Mouse (Mus musculus): ENCODE data around the gene Naa38. TPM values are rescaled to one million over a fixed set of nuclear protein-coding genes. Genes with fewer than 3 reads are reported as not detected.

The Naa38 gene
- polyA plus RNA-seq, 1 experiment from 2014 or later = 142 TPM

- Histone ChIP-seq H3K27ac (ENCODE audit: low read depth, low read length) (no peak overlapping the region), H3K27me3 (replicated peaks; ENCODE audit: control insufficient read depth, insufficient read depth, low read length) (0 out of 2 replicates have a peak, but pooled peaks cover 4% of the 10 kb centered on the region), H3K9me3 (replicated peaks; ENCODE audit: control insufficient read depth, low read length) (no peaks in the 10 kb centered on the region), H3K4me3 (ENCODE audit: low read depth, low read length) (peak overlapping the region; percentile 55; the same call in 1 of the 2 replicates), H3K4me1 (ENCODE audit: control insufficient read depth, insufficient read depth, low read length) (peaks cover 11% of the 10 kb centered on the region), H3K4me2 (ENCODE audit: low read length) (peak overlapping the region; percentile 57), H3K9ac (ENCODE audit: low read length) (peak overlapping the region; percentile 73), H3K36me3 (ENCODE audit: control insufficient read depth, insufficient read depth, low read length) (peaks cover 37% of the 10 kb centered on the region)
- DNase-seq (ENCODE audit: low spot score) (no peak), ATAC-seq (no peak)
- WGBS = 31% methylated on average over 11 of the region's 11 CpGs
Observed at GRCm38 (mm10) chr11:69396772-69397171, 1.5 kb downstream of the Naa38 start.

DNA sequence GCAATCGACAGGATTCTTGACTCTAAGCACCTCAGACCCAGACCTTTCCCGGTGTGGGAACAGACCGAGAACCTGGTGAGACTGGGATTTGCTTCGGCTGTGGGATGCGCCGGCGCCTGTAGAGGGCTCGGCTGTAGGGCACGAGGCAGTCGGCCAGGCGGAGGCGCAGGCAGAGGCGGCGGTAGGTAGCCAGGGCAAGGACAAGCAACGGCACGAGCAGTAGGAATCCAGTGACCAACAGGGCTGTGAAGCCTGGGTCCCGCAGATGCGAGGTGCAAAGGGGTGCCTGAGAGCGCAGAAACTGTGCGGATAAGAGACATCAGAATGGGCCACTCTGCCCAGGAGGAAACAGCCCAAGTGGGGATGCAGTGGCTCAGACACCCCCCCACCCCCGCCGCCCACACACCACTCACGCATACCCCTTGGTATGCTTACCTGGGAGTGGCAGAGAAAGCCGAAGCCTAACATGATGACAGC is 2.3 kb downstream of the Naa38 start:
- Histone ChIP-seq H3K4me1 (ENCODE audit: control insufficient read depth, insufficient read depth, low read length) (peaks cover 11% of the 10 kb centered on the region), H3K27me3 (replicated peaks; ENCODE audit: control insufficient read depth, insufficient read depth, low read length) (0 out of 2 replicates have a peak, but pooled peaks cover 4% of the 10 kb centered on the region), H3K4me2 (ENCODE audit: low read length) (0 out of 2 replicates have a peak overlapping the region, but pooled peaks have one; percentile 19), H3K27ac (ENCODE audit: low read depth, low read length) (no peak overlapping the region), H3K36me3 (ENCODE audit: control insufficient read depth, insufficient read depth, low read length) (peaks cover 45% of the 10 kb centered on the region), H3K9me3 (replicated peaks; ENCODE audit: control insufficient read depth, low read length) (no peaks in the 10 kb centered on the region), H3K4me3 (ENCODE audit: low read depth, low read length) (0 out of 2 replicates have a peak overlapping the region, but pooled peaks have one; percentile 15), H3K9ac (ENCODE audit: low read length) (peak overlapping the region; percentile 49)
- 8% methylated on average over 24 of the region's 24 CpGs for WGBS
- no peak for DNase-seq (ENCODE audit: low spot score)
- ATAC-seq = no peak

GRCm38 (mm10) chr11:69398059-69398458 is 2.8 kb downstream of the Naa38 start, which contains the start of gene Tmem88:
Tmem88 (minus strand) TSS chr11:69398234.
- Histone ChIP-seq H3K9me3 (replicated peaks; ENCODE audit: control insufficient read depth, low read length) (no peaks in the 10 kb centered on the region), H3K4me1 (ENCODE audit: control insufficient read depth, insufficient read depth, low read length) (peaks cover 11% of the 10 kb centered on the region), H3K4me3 (ENCODE audit: low read depth, low read length) (0 out of 2 replicates have a peak within 1 kb of the TSS, but pooled peaks have one; percentile 15), H3K27ac (ENCODE audit: low read depth, low read length) (no peak within 1 kb of the TSS), H3K36me3 (ENCODE audit: control insufficient read depth, insufficient read depth, low read length) (peaks cover 50% of the 10 kb centered on the region), H3K9ac (ENCODE audit: low read length) (peak within 1 kb of the TSS; percentile 49), H3K4me2 (ENCODE audit: low read length) (0 out of 2 replicates have a peak within 1 kb of the TSS, but pooled peaks have one; percentile 19), H3K27me3 (replicated peaks; ENCODE audit: control insufficient read depth, insufficient read depth, low read length) (0 out of 2 replicates have a peak, but pooled peaks cover 4% of the 10 kb centered on the region)
- ATAC-seq (no peak), DNase-seq (ENCODE audit: low spot score) (no peak)
- whole genome bisulfite sequencing = 8% methylated on average over 16 of the region's 16 CpGs

GRCm38 (mm10) chr11:69398486-69399200 is 3.4 kb downstream of the Naa38 start:
- H3K4me2 ChIP-seq (ENCODE audit: low read length) = no peak overlapping the region
- no peak overlapping the region for H3K27ac ChIP-seq (ENCODE audit: low read depth, low read length)
- 23% methylated on average over 21 of the region's 21 CpGs for WGBS
- ATAC-seq (no peak), DNase-seq (ENCODE audit: low spot score) (no peak)
- H3K4me3 ChIP-seq (ENCODE audit: low read depth, low read length) = no peak overlapping the region
- H3K9ac ChIP-seq (ENCODE audit: low read length) = no peak overlapping the region
- peaks cover 11% of the 10 kb centered on the region for H3K4me1 ChIP-seq (ENCODE audit: control insufficient read depth, insufficient read depth, low read length)
- peaks cover 56% of the 10 kb centered on the region for H3K36me3 ChIP-seq (ENCODE audit: control insufficient read depth, insufficient read depth, low read length)
- 0 out of 2 replicates have a peak, but pooled peaks cover 4% of the 10 kb centered on the region for H3K27me3 ChIP-seq (replicated peaks; ENCODE audit: control insufficient read depth, insufficient read depth, low read length)
- no peaks in the 10 kb centered on the region for H3K9me3 ChIP-seq (replicated peaks; ENCODE audit: control insufficient read depth, low read length)

GRCm38 (mm10) chr11:69399201-69400082 is 4.2 kb downstream of the Naa38 start:
- Histone ChIP-seq H3K36me3 (ENCODE audit: control insufficient read depth, insufficient read depth, low read length) (peaks cover 64% of the 10 kb centered on the region), H3K4me2 (ENCODE audit: low read length) (0 out of 2 replicates have a peak overlapping the region, but pooled peaks have one; percentile 9), H3K27ac (ENCODE audit: low read depth, low read length) (no peak overlapping the region), H3K4me1 (ENCODE audit: control insufficient read depth, insufficient read depth, low read length) (peaks cover 8% of the 10 kb centered on the region; the same call in 1 of the 2 replicates), H3K9ac (ENCODE audit: low read length) (peak overlapping the region; percentile 8; the same call in 1 of the 2 replicates), H3K27me3 (replicated peaks; ENCODE audit: control insufficient read depth, insufficient read depth, low read length) (0 out of 2 replicates have a peak, but pooled peaks cover 4% of the 10 kb centered on the region), H3K9me3 (replicated peaks; ENCODE audit: control insufficient read depth, low read length) (no peaks in the 10 kb centered on the region), H3K4me3 (ENCODE audit: low read depth, low read length) (no peak overlapping the region)
- ATAC-seq (no peak), DNase-seq (ENCODE audit: low spot score) (no peak)
- WGBS = 18% methylated on average over 59 of the region's 66 CpGs

DNA sequence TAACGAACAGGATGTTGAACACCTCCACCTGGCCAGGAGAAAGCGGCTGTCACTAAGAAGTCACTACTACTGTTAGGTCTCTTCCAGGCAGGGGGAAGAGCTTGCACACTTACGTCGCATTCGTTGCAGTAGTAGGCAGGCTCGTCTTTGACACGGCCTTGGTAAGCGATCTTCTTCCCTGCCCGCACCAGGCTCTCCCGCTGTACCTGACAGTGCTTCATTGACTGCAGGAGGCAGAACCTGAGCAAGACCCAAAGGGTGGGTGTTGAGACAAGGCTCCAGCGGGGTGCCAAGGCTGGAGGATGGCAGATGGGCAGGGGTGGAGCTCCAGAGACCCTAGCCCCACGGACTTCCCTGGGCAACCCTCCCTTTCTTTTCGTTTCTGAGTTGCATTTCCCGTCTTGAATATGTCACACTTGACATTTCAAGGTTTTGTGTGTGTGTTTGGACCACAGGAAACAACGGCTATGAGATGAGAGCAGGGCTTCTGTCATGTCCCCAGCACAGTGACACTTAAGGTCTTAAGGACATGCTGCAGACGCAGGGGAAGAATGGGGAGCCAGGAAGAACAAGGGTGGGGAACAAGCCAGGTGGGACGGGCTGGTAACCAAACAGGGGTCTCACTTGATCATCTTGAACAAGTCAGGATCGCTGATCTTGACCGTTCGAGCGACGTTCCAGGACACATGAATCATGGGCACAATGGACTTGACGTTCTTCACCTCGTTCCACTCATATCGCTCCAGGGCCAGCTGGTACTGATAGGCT is 5.0 kb downstream of the Naa38 start:
- Histone ChIP-seq H3K27ac (ENCODE audit: low read depth, low read length) (no peak overlapping the region), H3K9ac (ENCODE audit: low read length) (peak overlapping the region; percentile 8; the same call in 1 of the 2 replicates), H3K9me3 (replicated peaks; ENCODE audit: control insufficient read depth, low read length) (no peaks in the 10 kb centered on the region), H3K4me3 (ENCODE audit: low read depth, low read length) (no peak overlapping the region), H3K27me3 (replicated peaks; ENCODE audit: control insufficient read depth, insufficient read depth, low read length) (0 out of 2 replicates have a peak, but pooled peaks cover 4% of the 10 kb centered on the region), H3K36me3 (ENCODE audit: control insufficient read depth, insufficient read depth, low read length) (peaks cover 72% of the 10 kb centered on the region), H3K4me1 (ENCODE audit: control insufficient read depth, insufficient read depth, low read length) (peaks cover 8% of the 10 kb centered on the region; the same call in 1 of the 2 replicates), H3K4me2 (ENCODE audit: low read length) (no peak overlapping the region)
- WGBS = 76% methylated on average over 25 of the region's 25 CpGs
- DNase-seq (ENCODE audit: low spot score) (no peak), ATAC-seq (no peak)

- H3K27ac ChIP-seq (ENCODE audit: low read depth, low read length) = no peak overlapping the region
- DNase-seq (ENCODE audit: low spot score) = peak; percentile 96
- H3K9me3 ChIP-seq (replicated peaks; ENCODE audit: control insufficient read depth, low read length) = no peaks in the 10 kb centered on the region
- peaks cover 6% of the 10 kb centered on the region; the same call in 1 of the 2 replicates for H3K4me1 ChIP-seq (ENCODE audit: control insufficient read depth, insufficient read depth, low read length)
- 0 out of 2 replicates have a peak, but pooled peaks cover 4% of the 10 kb centered on the region for H3K27me3 ChIP-seq (replicated peaks; ENCODE audit: control insufficient read depth, insufficient read depth, low read length)
- H3K9ac ChIP-seq (ENCODE audit: low read length) = no peak overlapping the region
- H3K36me3 ChIP-seq (ENCODE audit: control insufficient read depth, insufficient read depth, low read length) = peaks cover 81% of the 10 kb centered on the region
- ATAC-seq = peak; percentile 71
- WGBS = 12% methylated on average over 22 of the region's 22 CpGs
- no peak overlapping the region for H3K4me3 ChIP-seq (ENCODE audit: low read depth, low read length)
- H3K4me2 ChIP-seq (ENCODE audit: low read length) = no peak overlapping the region
Observed at GRCm38 (mm10) chr11:69401210-69401637, 5.9 kb downstream of the Naa38 start.

DNA sequence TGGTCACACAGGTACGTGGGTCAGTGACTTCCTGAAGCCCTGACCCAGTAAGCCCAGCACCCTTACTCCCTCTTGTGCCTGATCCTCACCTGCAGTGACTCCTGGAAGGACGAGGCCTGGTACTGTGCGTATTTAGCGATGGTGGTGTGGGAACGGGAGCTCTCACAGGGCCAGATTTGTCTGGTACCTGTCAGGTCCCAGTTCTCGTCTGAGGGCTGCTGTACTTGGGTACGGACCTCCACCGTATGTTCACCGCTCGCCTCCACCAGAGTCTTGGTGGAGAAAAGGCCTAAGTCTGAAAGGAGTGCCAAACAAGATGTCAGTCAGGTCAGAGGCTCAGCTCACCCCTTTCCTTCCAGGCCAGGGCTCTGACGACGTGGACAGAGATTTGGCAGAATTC is 6.7 kb downstream of the Naa38 start:
- Histone ChIP-seq H3K9ac (ENCODE audit: low read length) (no peak overlapping the region), H3K4me3 (ENCODE audit: low read depth, low read length) (no peak overlapping the region), H3K4me1 (ENCODE audit: control insufficient read depth, insufficient read depth, low read length) (no peaks in the 10 kb centered on the region; the same call in 1 of the 2 replicates), H3K27me3 (replicated peaks; ENCODE audit: control insufficient read depth, insufficient read depth, low read length) (0 out of 2 replicates have a peak, but pooled peaks cover 4% of the 10 kb centered on the region), H3K36me3 (ENCODE audit: control insufficient read depth, insufficient read depth, low read length) (peaks cover 89% of the 10 kb centered on the region), H3K9me3 (replicated peaks; ENCODE audit: control insufficient read depth, low read length) (no peaks in the 10 kb centered on the region), H3K27ac (ENCODE audit: low read depth, low read length) (no peak overlapping the region), H3K4me2 (ENCODE audit: low read length) (no peak overlapping the region)
- ATAC-seq (no peak), DNase-seq (ENCODE audit: low spot score) (no peak)
- WGBS = 84% methylated on average over 12 of the region's 12 CpGs

All from forebrain, embryonic 14.5 days (tissue).